Mouse (Mus musculus) liver, embryonic 13.5 days (tissue): ENCODE data around the gene Tnnc1. TPM values are rescaled to one million over a fixed set of nuclear protein-coding genes. Genes with fewer than 3 reads are reported as not detected.

Source experiments
- ATAC-seq: fragments of 200-750 bp; cut with Nextera tagmentation; 2 replicates; pipeline ENCODE4 v1.8.0; 2017; ENCODE audit warnings: low read depth, mild to moderate bottlenecking, moderate number of reproducible peaks, moderate library complexity
- DNase-seq: peaks from one replicate; pipeline ENCODE4 v3.0.0; 2022
- H3K27ac ChIP-seq: fragments of 300-500 bp; sonication (generic); 2 replicates; pipeline ENCODE4 v1.5.1; 2015; ENCODE audit warnings: moderate library complexity, mild to moderate bottlenecking, inconsistent platforms
- H3K27me3 ChIP-seq: fragments of 300-500 bp; sonication (generic); 2 replicates; pipeline ENCODE4 v1.6.1; 2015; ENCODE audit warnings: mild to moderate bottlenecking, inconsistent platforms
- H3K36me3 ChIP-seq: fragments of 300-500 bp; sonication (generic); 2 replicates; pipeline ENCODE4 v1.6.1; 2015; ENCODE audit warnings: mild to moderate bottlenecking, inconsistent platforms
- H3K4me1 ChIP-seq: fragments of 300-500 bp; sonication (generic); replicated peaks from 2 replicates; pipeline ENCODE4 v1.6.1; 2015; ENCODE audit warnings: inconsistent platforms
- H3K4me2 ChIP-seq: fragments of 300-500 bp; sonication (generic); 2 replicates; pipeline ENCODE4 v1.6.1; 2015; ENCODE audit warnings: inconsistent platforms, mild to moderate bottlenecking, moderate library complexity
- H3K4me3 ChIP-seq: fragments of 300-500 bp; sonication (generic); replicated peaks from 2 replicates; pipeline ENCODE4 v1.5.1; 2015; ENCODE audit warnings: mild to moderate bottlenecking, inconsistent platforms
- H3K9ac ChIP-seq: fragments of 300-500 bp; sonication (generic); 2 replicates; pipeline ENCODE4 v1.6.1; 2015; ENCODE audit warnings: mild to moderate bottlenecking, inconsistent platforms
- H3K9me3 ChIP-seq: fragments of 300-500 bp; sonication (generic); replicated peaks from 2 replicates; pipeline ENCODE4 v1.6.1; 2016; ENCODE audit warnings: inconsistent platforms
- WGBS: fragments of 180-500 bp; shearing (Covaris S2); methylation state at CpG from one replicate; pipeline ENCODE4 v1.1.7; 2015; ENCODE audit not compliant: insufficient replicate concordance; 5-methylcytosine and 5-hydroxymethylcytosine counted together
- polyA plus RNA-seq: library from polyadenylated mRNA; unstranded; fragments of >200 nt; fragmentation: Nextera tagmentation; extraction: Ambion mirVana; gene quantifications from 2 replicates; pipeline ENCODE4 v1.2.1, GENCODE M21; 2015

Gene Tnnc1
- polyA plus RNA-seq, 1 experiment from 2014 or later: 21.1 TPM

DNA sequence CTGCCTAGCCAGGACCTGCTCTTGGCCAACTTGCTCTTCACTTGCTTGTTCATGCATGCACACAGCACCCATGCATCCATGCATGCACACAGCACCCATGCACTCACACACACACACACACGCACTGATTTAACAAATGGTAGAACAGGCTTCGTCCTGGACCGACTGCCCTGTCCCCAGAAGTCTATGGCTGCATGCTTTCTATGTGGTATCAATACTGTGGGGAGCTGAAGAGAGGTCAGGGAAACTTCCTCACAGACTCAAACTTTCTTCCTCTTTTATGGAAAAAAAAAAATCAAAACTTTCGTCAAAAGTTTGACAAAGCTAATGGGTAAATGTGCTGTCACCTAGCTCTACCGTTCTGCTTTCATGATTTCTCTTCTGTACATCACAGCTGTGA is 24.6 kb upstream of the Tnnc1 start:
- peak overlapping the region; percentile 70 for H3K27ac ChIP-seq
- no peaks in the 10 kb centered on the region for H3K9me3 ChIP-seq
- WGBS: 58% methylated on average over 5 of the region's 5 CpGs
- H3K27me3 ChIP-seq: no peaks in the 10 kb centered on the region
- peaks cover 39% of the 10 kb centered on the region for H3K4me1 ChIP-seq
- DNase-seq: no peak
- H3K36me3 ChIP-seq: peaks cover 99% of the 10 kb centered on the region
- H3K4me2 ChIP-seq: no peak overlapping the region
- H3K9ac ChIP-seq: no peak overlapping the region
- H3K4me3 ChIP-seq: no peak overlapping the region
- ATAC-seq: 0 out of 2 replicates have a peak, but pooled peaks have one; percentile 4

DNA sequence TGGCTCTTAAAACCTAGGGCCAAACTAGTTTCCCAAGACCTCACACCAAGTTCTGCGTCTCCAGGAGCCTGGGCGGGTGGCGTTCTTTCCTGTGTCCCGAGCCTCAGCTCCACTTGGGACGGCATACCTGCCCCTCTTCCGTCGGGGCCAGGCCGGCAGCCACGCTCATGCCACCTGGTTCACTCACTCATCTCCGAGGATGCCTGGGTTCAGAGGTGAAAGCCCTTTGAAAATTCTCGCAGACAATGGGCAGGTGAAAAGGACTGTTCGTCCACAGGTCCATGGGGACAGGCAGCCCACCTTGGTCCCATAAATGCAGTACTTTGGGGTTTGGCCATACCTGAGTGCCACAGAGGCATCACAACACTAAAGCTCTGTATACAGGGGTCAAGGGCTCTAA is 23.9 kb upstream of the Tnnc1 start:
- no peaks in the 10 kb centered on the region for H3K27me3 ChIP-seq
- H3K9ac ChIP-seq: no peak overlapping the region
- no peaks in the 10 kb centered on the region for H3K9me3 ChIP-seq
- no peak overlapping the region for H3K4me2 ChIP-seq
- H3K27ac ChIP-seq: peak overlapping the region; percentile 70
- WGBS: 87% methylated on average over 12 of the region's 12 CpGs
- H3K4me3 ChIP-seq: no peak overlapping the region
- ATAC-seq: no peak
- H3K36me3 ChIP-seq: peaks cover 99% of the 10 kb centered on the region
- no peak for DNase-seq
- peaks cover 42% of the 10 kb centered on the region for H3K4me1 ChIP-seq

DNA sequence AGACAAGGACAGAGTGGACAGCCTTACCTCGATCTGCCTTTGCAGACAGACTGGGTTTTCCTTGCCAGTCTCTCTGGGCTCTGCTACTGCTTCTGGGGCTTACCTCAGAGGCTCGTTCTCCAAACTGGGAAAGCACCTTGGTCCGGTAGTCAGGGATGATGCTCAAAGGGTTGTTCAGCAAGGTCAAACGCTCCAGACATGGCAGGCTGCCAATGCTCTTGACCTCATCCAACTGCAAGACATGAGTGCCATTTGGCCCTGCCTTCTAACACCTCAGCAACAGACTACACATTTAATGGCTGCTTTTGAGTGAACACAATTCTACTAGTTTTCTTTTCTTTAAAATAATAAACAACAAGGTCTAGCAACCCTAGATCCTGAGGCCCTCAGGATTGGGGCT is 21.5 kb upstream of the Tnnc1 start:
- Histone ChIP-seq H3K4me1 (peaks cover 42% of the 10 kb centered on the region), H3K9ac (no peak overlapping the region), H3K36me3 (peaks cover 100% of the 10 kb centered on the region), H3K4me3 (no peak overlapping the region), H3K27me3 (no peaks in the 10 kb centered on the region), H3K9me3 (no peaks in the 10 kb centered on the region), H3K27ac (no peak overlapping the region), H3K4me2 (no peak overlapping the region)
- DNase-seq (no peak), ATAC-seq (no peak)
- 77% methylated on average over 4 of the region's 4 CpGs for WGBS

DNA sequence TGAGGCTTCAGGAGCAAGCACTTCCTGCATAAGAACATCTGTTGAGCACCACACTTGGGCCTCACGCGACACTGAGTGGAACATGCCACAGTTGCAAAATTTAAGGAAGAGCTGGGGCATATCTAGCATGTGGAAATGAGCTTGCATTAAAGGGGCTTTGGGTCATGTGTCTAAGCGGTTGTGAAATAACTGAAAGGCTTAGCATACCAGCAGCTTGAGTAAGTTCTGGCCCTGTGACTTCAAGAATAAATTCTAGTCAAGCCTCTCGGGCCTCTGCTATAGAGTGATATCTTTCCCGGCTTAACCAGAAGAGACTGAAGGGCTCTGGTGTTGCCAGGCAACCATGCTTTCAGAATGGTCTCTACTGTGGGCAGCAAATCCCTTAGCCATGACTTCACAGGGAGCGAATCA is 19.3 kb upstream of the Tnnc1 start:
- H3K27ac ChIP-seq: peak overlapping the region; percentile 50
- DNase-seq (no peak), ATAC-seq (peak; percentile 25; the same call in 1 of the 2 replicates)

DNA sequence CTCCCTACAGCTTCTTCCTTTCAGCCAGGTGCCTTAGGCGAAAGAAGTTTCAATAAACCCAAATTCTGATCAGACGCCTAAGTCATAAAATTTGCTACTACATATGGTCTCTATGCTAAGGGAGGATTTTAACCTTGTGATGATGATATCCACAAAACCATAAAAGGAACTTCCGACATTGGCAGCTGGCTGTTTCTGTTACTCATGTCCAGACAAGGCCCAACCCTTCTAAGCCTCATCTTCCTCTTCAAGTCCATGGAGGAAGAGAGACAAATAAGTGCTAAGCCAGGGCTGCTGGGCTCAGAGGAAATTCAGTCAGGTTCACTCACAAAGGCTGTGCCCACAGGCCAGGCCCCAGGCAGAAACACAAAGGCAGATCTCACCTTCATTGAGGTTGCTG is 18.8 kb upstream of the Tnnc1 start:
- H3K4me3 ChIP-seq: no peak overlapping the region
- no peak overlapping the region for H3K4me2 ChIP-seq
- H3K27ac ChIP-seq: peak overlapping the region; percentile 50
- WGBS: 83% methylated on average over 3 of the region's 3 CpGs
- H3K9me3 ChIP-seq: no peaks in the 10 kb centered on the region
- no peaks in the 10 kb centered on the region for H3K27me3 ChIP-seq
- DNase-seq (no peak), ATAC-seq (no peak)
- no peak overlapping the region for H3K9ac ChIP-seq
- H3K36me3 ChIP-seq: peaks cover 100% of the 10 kb centered on the region
- peaks cover 17% of the 10 kb centered on the region for H3K4me1 ChIP-seq

More for the DNA sequence above, 19.3 kb upstream of the Tnnc1 start:
- H3K4me3 ChIP-seq: no peak overlapping the region
- WGBS: 72% methylated on average over 6 of the region's 6 CpGs
- no peaks in the 10 kb centered on the region for H3K9me3 ChIP-seq
- H3K4me2 ChIP-seq: no peak overlapping the region
- H3K9ac ChIP-seq: no peak overlapping the region
- peaks cover 100% of the 10 kb centered on the region for H3K36me3 ChIP-seq
- H3K4me1 ChIP-seq: peaks cover 23% of the 10 kb centered on the region
- no peaks in the 10 kb centered on the region for H3K27me3 ChIP-seq

DNA sequence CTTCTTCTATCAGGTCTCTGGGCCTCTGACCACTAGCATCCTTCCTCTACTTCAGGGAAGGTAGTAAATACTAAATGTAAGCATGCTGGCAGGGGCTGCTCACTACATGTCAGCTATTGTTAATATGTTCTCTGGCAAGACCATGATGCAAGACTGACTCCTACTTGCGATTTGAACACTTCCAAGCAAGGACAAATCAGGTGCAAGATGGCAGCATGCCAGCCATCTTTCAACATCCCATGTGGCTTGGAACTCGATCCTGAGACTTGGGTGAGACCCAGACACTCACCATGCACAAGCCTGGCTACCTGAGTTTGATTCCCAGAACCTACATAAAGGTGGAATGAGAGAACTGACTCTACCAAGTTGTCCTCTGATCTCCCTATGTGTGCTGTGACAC is 16.2 kb upstream of the Tnnc1 start:
- H3K27me3 ChIP-seq: no peaks in the 10 kb centered on the region
- H3K27ac ChIP-seq: no peak overlapping the region
- peaks cover 94% of the 10 kb centered on the region for H3K36me3 ChIP-seq
- DNase-seq (no peak), ATAC-seq (no peak)
- no peak overlapping the region for H3K9ac ChIP-seq
- no peak overlapping the region for H3K4me2 ChIP-seq
- peaks cover 23% of the 10 kb centered on the region for H3K4me1 ChIP-seq
- no peaks in the 10 kb centered on the region for H3K9me3 ChIP-seq
- H3K4me3 ChIP-seq: no peak overlapping the region
- 73% methylated on average over 2 of the region's 2 CpGs for WGBS

DNA sequence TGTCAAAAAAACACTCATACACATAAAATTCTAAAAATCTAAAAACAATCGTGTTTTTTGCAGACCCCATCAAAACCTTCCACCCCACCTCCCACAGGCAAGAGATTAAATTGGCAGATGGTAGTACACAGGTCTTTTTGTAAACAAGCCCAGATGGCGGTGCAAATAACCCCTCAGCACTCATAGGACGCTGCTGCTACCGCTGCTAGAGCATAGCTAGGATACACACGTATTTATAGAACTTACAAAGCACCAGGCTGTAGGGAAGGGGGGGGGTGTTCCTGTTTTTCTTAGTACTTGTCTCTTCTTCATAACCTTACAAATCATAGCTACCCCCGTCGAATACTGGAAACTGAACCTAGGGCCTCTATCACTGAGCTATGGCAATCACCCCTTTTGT is 14.3 kb upstream of the Tnnc1 start:
- no peak overlapping the region for H3K9ac ChIP-seq
- H3K36me3 ChIP-seq: peaks cover 90% of the 10 kb centered on the region
- ATAC-seq (no peak), DNase-seq (no peak)
- H3K27me3 ChIP-seq: no peaks in the 10 kb centered on the region
- peaks cover 38% of the 10 kb centered on the region for H3K4me1 ChIP-seq
- H3K4me3 ChIP-seq: no peak overlapping the region
- 79% methylated on average over 7 of the region's 7 CpGs for WGBS
- no peak overlapping the region for H3K4me2 ChIP-seq
- no peaks in the 10 kb centered on the region for H3K9me3 ChIP-seq
- no peak overlapping the region for H3K27ac ChIP-seq

DNA sequence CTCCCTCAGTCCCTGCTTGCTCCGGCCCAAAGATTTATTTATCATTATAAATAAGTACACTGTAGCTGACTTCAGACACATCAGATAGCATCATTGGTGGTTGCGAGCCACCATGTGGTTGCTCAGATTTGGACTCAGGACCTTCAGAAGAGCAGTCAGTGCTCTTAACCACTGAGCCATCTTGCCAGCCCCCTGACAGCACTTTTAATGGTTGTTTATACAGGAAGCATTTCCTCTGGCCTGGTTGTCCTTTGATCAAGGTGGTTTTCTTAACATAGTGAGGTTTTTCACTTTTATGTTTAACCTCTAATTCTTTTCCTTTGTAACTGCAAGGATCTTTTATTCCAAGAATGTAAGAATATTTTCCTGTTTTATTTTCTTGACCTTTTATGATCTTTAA is 13.7 kb upstream of the Tnnc1 start:
- H3K27ac ChIP-seq: no peak overlapping the region
- no peak overlapping the region for H3K9ac ChIP-seq
- no peak for ATAC-seq
- H3K4me2 ChIP-seq: no peak overlapping the region
- 59% methylated on average over 2 of the region's 2 CpGs for WGBS
- no peak overlapping the region for H3K4me3 ChIP-seq
- DNase-seq: no peak
- H3K27me3 ChIP-seq: no peaks in the 10 kb centered on the region
- peaks cover 39% of the 10 kb centered on the region for H3K4me1 ChIP-seq
- H3K9me3 ChIP-seq: no peaks in the 10 kb centered on the region
- peaks cover 90% of the 10 kb centered on the region for H3K36me3 ChIP-seq

DNA sequence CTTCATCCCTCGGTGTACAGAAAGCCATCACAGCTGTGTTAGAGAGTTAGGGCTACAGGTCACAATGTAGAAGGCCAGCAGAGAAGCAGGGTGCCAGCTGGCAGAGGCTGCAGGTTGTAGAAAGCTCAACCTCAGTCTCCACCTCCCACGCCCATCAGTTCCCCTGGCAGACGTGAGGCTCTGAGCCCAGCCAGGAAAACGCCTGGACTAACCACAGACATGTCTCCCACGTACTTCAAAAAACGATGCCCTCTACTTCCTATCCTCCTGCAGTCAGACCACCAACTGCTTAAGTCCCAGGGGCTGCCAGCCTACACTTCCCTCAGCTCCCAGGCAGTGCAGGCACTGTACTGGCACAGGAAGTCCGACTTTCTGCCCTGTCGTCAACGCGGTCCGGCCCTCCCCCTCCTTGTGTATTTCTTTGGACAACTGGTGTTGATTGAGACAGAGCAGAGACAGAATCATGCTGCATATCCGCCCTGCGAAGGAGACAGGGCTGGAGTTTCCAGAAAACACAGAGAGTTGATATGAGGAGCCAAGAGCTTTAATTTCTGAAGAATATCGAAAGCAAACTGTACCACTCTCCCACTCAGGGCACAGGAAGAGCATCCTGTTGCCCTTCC is 13.1 kb upstream of the Tnnc1 start:
- ATAC-seq (no peak), DNase-seq (no peak)
- Histone ChIP-seq H3K4me2 (no peak overlapping the region), H3K36me3 (peaks cover 89% of the 10 kb centered on the region), H3K27ac (peak overlapping the region; percentile 35; the same call in 1 of the 2 replicates), H3K4me1 (peaks cover 42% of the 10 kb centered on the region), H3K9me3 (no peaks in the 10 kb centered on the region), H3K9ac (no peak overlapping the region), H3K27me3 (no peaks in the 10 kb centered on the region), H3K4me3 (no peak overlapping the region)
- 71% methylated on average over 14 of the region's 14 CpGs for WGBS

DNA sequence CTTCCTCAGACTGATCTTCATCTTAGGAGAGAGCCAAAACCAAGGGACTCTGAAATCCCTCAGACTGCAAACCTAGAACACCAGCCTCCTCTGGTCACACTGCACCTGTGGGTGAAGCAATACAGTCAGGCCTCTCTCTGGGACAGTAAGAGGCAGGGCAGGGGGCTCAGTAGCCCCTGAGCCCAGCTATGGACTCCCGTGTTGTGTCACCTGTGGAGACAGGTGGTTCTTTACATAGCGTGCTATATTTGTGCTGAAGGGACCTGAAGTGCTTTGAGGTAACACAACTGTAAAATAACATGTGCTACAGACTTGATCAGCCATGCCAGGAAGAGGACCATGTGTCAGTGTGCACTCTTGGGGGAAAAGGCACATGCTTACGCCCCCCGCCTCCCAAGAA is 12.6 kb upstream of the Tnnc1 start:
- Histone ChIP-seq H3K27ac (no peak overlapping the region), H3K36me3 (peaks cover 89% of the 10 kb centered on the region), H3K9me3 (no peaks in the 10 kb centered on the region), H3K27me3 (no peaks in the 10 kb centered on the region), H3K4me3 (no peak overlapping the region), H3K4me2 (no peak overlapping the region), H3K9ac (no peak overlapping the region), H3K4me1 (peaks cover 47% of the 10 kb centered on the region)
- WGBS: 85% methylated on average over 4 of the region's 4 CpGs
- ATAC-seq: no peak; the same call in 1 of the 2 replicates
- DNase-seq: no peak

DNA sequence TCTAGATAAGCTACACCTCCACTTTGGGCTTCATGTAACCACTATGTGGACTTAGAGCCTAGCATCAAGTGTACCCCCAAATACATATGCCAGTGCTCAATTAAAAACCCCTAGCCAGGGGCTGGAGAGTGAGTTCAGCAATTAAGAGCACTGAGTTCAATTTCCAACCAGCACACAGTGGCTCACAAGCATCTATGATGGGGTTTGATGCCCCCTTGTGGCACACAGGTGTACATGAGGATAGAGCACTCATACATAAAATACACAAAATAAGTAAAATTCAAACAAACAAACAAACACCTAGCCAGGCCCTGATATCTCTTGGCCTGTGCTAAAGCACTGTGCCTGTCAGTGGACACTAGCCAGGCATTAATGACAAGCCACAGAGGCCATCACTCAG is 12.1 kb upstream of the Tnnc1 start:
- Histone ChIP-seq H3K4me2 (no peak overlapping the region), H3K9me3 (no peaks in the 10 kb centered on the region), H3K4me3 (no peak overlapping the region), H3K27ac (no peak overlapping the region), H3K27me3 (no peaks in the 10 kb centered on the region), H3K4me1 (peaks cover 47% of the 10 kb centered on the region), H3K9ac (no peak overlapping the region), H3K36me3 (peaks cover 89% of the 10 kb centered on the region)
- no peak for DNase-seq
- 0 out of 2 replicates have a peak, but pooled peaks have one; percentile 8 for ATAC-seq
